Mouse (Mus musculus) heart, adult 9 months (tissue): Measurements from ENCODE around the gene Tmem150a.

Experiments used
- DNase-seq, 2 experiments: peaks; one replicate each; pipeline ENCODE4 v3.0.0; 2022; ENCODE audit warnings: low spot score in 2 of 2

Tmem150a gene

GRCm38 (mm10) chr6:72355066-72355911 is at the start of gene Tmem150a:
TSS of gene Tmem150a (plus strand) at chr6:72355447.
- DNase-seq: peak; percentile 87 to 90

- DNase-seq: no peak
Observed at GRCm38 (mm10) chr6:72312198-72312597, 43.0 kb upstream of the Tmem150a start.

DNA sequence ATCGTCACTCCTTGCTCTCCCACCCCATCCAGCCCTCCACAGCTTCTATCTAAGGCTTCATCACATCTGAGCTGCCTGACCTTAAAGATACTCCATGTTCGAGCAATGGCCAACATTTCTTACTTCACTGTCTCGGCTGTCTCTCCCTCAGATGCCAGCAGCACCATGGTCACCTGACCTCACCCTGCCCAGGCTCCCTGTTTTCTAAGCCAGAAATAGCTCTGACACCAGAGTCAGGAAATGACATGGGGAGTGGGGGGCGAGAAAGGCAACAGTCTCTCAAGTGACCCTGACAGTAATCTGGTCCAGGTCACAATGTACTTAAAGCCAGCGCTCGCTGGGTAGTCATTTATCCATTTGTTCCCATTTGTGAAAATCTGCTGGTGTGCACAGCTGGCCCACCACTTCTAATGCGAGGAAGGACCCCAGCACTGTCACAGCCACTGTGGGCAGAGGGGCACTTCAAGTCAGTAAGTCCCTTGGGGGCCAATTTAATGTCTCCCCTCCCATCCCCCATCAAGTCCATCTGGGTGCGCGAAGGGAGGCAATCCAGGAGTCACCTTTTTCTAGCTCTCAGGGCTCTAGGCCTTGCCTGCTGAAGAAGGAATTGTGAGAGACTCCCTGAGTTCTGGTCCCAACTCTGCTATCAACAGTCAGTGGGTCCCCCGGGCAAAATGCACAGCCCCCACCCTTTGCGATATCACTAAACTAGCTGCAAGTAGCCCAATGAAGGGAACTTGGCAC is 42.0 kb upstream of the Tmem150a start:
- peak; percentile 17 to 32 for DNase-seq

DNA sequence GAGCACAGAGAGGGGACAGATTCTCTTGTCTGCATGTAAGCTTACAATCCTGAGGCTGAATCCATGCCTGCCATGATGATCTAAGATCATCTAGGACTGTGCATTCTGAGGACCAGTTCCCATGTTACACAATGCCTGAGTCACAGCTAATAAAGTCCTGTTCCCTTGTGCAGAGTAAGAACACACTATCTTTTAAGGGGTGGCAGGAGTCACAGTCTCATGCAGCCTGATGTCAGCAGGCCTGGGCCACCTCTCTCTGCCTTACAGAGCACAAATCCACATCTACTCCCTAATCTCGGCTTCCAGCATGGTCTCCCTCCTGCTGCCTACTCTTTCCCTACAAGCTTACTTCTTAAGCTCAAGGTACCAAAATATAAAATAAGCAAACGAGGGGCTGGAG is 39.9 kb upstream of the Tmem150a start:
- DNase-seq: no peak

DNA sequence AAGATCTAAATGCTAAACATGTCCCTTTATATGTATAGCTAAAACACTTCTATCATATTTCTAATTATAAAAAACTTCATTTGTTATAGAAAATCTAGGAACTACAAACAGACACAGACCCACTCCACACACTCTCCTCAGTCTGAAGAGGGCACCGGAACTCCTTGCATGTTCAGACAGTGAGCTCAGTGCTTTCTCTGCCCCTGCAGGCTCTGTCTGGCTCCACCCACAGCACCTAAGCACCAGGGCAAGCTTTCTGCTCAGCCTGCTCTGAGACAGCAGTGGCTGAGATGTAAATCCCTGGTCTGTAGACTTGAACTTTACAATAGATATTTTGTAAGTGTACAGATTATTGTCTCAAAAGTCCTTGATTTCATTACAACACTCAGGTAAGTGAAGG is 39.2 kb upstream of the Tmem150a start:
- no peak for DNase-seq

- DNase-seq: no peak
Observed at GRCm38 (mm10) chr6:72318440-72318839, 36.8 kb upstream of the Tmem150a start.

DNA sequence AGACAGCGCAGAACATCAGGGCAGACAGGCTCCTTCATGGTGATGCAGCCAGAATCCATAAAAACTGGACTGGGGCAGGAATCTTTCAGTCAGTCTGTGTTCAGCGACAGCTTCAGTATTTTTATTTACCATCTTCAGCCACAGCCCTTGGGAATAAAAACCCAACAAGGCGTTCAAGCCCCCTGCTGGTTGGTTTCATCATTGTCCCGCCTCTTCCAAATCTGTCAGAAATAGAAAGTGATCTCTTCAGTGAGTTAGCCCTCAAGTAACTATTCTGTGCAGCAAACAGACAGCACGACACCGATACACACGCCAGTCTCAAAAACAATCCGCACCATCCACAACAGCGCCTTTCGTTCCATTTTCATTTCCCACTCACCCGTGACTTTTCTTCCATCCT is 36.2 kb upstream of the Tmem150a start:
- DNase-seq: peak in 1 of 2 experiments; percentile 58

- no peak for DNase-seq
Observed at GRCm38 (mm10) chr6:72322936-72323335, 32.3 kb upstream of the Tmem150a start.

DNA sequence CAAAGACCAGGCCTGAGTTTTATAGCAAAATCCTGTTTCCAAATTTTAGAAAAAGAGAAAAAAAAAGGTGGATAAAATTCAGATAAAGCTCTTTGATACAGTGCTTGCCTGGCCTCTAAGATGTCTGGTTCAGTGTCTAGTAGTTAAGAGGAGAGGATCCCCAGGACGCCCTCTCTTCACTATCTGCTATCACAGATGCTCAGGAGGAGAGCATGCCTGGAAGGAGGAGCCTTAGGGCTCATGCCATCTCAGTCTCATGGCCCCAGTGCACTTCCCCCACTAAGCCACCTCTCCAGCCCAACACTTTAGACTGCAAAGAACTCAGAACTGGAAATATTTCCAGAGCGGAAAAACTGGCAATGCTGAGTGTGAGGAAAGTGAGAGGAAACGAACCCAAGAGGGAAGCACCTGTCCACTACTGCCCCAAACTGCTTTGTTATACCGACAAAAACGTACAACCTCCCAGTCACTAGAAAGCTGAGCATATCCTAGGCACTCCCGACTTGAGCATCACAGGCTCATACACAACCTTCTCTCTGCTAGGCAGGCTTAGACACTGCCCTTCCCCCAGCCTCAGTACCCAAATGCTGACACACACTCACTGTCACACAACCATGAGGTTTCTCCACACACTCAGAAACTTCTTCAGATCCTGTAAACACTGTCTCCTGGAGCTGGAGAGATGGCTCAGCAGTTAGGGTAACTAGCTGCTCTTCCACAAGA is 31.3 kb upstream of the Tmem150a start:
- DNase-seq: no peak

- DNase-seq: no peak
Observed at GRCm38 (mm10) chr6:72326274-72326673, 29.0 kb upstream of the Tmem150a start.

GRCm38 (mm10) chr6:72329019-72329418 is 26.2 kb upstream of the Tmem150a start:
- DNase-seq: no peak

DNA sequence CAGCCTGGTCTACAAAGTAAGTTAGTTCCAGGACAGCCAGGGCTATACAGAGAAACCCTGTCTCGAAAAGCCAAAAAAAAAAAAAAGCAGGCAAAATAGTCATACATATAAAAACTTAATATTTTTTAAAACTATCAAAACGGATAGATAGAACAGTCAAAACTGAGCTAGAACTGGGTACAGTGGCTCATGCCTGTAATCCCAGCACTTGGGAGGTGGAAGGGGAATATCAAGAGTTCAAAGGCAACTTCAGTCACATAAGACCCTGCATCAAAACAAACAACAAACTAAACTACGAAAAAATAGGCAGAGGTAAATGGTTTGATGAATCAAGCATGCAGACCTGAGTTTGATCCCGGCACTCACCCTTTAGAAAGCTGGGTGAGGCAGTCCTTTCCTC is 25.1 kb upstream of the Tmem150a start:
- no peak for DNase-seq

DNA sequence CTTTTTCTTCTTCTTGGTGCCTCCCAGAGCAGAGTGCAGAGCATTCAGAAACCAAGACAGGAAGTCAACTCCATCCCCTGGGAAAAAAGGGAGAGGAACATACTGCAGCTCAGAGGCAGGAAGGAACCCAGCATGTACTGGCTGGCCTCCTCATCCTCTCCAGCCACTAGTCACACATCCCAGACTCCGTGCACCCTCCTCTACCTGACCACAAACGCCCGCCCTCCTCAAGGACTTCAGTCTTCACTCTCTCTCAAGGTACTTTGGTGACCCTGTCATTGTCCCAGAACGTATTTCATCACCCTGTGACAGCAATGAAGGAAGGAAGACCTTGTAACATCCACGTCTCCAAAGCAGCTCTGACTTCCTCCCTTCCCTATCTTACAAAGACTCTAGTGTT is 22.1 kb upstream of the Tmem150a start:
- peak in 1 of 2 experiments; percentile 50 for DNase-seq

GRCm38 (mm10) chr6:72340481-72340880 is 14.8 kb upstream of the Tmem150a start:
- DNase-seq: no peak

DNA sequence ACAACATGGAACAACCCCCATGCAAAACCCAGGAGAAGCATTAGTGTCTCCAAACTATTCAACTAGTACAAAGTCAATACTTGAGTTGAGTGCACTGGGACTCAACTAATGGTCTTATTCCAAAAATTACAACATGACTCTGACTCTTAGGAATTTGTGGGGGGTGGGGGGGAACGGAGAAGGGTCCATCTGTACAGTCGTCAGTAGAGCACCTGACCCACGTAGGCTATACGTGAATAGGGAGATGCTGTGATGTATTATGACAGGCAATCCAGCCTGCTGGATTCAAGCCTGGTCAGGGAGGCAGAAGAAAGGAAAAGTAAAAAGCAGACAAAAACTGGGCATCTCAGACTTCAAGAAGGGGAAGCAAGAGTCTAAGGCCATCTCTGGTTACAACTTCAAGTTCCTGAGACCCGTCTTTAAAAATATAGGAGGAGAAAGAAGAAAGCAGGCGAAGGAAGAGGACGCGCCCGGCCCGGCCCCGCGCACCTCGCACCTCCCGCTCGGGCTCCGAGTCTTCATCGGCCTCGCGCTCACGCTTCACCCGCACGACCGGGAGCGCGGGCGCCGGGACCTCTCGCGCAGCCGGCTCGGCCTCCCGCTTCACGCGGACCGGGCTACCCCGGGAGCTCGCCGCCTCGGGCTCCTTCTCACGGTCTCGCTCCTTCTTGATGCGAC is 10.7 kb upstream of the Tmem150a start:
- DNase-seq: no peak

DNA sequence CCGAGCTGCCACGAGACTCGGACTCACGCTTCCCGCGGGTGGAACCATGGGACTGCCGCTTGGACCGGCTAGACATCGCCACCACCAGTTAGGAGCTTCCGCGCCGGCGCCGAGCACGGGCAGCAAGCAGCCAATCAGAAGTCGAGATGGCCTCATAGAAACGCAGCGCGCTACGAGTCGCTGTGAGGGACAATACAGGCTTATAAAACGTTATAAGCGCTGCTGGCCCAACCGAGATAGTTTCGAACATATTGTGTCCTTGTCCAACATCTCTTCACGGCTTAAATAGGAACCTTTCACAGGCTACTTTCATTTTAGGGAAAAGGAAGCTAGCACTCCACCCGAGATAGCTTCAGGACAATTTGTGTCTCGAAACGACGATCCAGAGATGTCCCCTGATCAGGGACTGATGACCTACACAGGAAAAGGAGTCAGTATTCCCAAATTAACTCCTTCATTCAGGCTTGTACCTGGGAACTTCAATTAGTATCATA is 10.1 kb upstream of the Tmem150a start, which contains the start of gene Usp39:
Gene Usp39 (minus strand): TSS at position 111 of the 494 bp plus-strand sequence.
- peak; percentile 94 for DNase-seq

DNA sequence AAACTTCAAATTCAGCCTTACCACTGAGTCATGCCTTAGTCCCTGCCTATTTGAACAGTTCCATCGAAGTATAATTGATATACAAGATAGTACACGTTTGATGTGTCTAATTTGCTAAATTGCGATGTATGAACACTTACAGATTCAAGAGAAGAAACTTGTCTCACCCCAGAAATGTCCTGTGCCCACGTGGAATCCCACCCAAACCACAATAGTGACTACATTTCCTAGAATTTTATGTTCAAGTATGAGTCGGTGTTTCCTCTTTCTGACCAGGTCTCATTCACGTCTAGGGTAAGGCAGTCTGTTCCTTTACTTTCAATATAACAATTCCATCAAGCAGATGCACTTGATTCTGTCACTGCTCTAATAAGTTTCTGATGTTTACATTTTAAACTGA is 9.6 kb upstream of the Tmem150a start:
- no peak for DNase-seq

DNA sequence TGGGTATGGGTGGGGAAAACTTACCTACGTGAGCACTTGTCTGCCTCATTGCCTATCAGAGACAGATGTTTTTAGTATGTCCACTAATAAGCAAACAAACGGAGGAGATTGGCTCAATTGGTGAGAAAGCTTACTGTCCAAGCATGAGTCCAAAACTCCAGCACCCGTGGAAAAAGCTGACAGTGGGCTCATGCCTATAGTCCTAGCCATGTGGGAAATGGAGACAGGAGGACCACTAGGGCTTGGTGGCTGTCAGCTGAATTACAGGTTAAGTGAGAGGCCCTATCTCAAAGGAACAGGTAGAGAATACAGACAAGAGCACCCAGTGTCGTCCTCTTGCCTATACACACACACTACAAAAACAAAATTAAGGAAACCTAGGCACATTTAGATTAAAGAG is 9.0 kb upstream of the Tmem150a start:
- no peak for DNase-seq

GRCm38 (mm10) chr6:72347166-72347941 is 7.9 kb upstream of the Tmem150a start, which contains the start of gene 0610030E20Rik:
TSS of gene 0610030E20Rik (plus strand) at chr6:72347317.
- DNase-seq: peak; percentile 80 to 81

GRCm38 (mm10) chr6:72348411-72348810 is 6.8 kb upstream of the Tmem150a start:
- DNase-seq: no peak

DNA sequence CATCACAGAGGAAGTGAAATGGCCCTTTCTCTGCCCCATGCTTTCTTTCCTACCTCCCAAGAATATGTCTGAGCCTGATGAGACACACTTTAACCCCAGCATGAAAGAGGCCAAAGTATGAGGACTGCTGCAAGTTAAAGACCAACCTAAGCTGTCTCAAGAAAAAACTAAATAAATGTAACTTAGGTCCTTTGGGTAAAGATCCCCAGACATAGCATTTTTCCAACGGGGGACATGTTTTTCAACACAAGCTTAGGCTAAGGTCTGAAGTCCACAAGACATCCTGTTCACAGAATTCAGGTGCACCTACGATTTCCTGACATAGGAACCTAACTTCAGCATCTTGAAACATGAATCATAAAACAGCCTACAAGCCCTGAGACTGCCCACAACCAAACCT is 5.0 kb upstream of the Tmem150a start:
- DNase-seq: no peak
